Mouse (Mus musculus) midbrain, embryonic 11.5 days (tissue): Measurements from ENCODE around the gene Pcbp3. TPM values are rescaled to one million over a fixed set of nuclear protein-coding genes. Genes with fewer than 3 reads are reported as not detected.

Experiments used
- ATAC-seq: fragments of 200-750 bp; cut with Nextera tagmentation; 2 replicates; pipeline ENCODE4 v1.8.0; 2017; ENCODE audit warnings: moderate TSS enrichment, moderate library complexity; ENCODE audit not compliant: low FRiP score
- DNase-seq: peaks from one replicate; pipeline ENCODE4 v3.0.0; 2015; ENCODE audit warnings: low spot score; ENCODE audit errors: missing footprints
- H3K27ac ChIP-seq: fragments of 300-500 bp; sonication (generic); 2 replicates; pipeline ENCODE4 v1.5.1; 2014; ENCODE audit warnings: low read depth, low read length
- H3K27me3 ChIP-seq: fragments of 300-500 bp; sonication (generic); 2 replicates; pipeline ENCODE4 v1.6.1; 2014; ENCODE audit warnings: mild to moderate bottlenecking, low read length, moderate library complexity, mixed read lengths; ENCODE audit not compliant: control insufficient read depth, insufficient read depth
- H3K36me3 ChIP-seq: fragments of 300-500 bp; sonication (generic); 2 replicates; pipeline ENCODE4 v1.6.1; 2014; ENCODE audit warnings: mild to moderate bottlenecking, low read length, moderate library complexity, mixed read lengths; ENCODE audit not compliant: control insufficient read depth, insufficient read depth
- H3K4me1 ChIP-seq: fragments of 300-500 bp; sonication (generic); 2 replicates; pipeline ENCODE4 v1.6.1; 2014; ENCODE audit warnings: low read length; ENCODE audit not compliant: control insufficient read depth, insufficient read depth
- H3K4me2 ChIP-seq: fragments of 300-500 bp; sonication (generic); 2 replicates; pipeline ENCODE4 v1.6.1; 2014; ENCODE audit warnings: mild to moderate bottlenecking, moderate library complexity
- H3K4me3 ChIP-seq: fragments of 300-500 bp; sonication (generic); 2 replicates; pipeline ENCODE4 v1.5.1; 2014; ENCODE audit warnings: low read depth, low read length
- H3K9ac ChIP-seq: fragments of 300-500 bp; sonication (generic); 2 replicates; pipeline ENCODE4 v1.6.1; 2014; ENCODE audit warnings: low read length
- H3K9me3 ChIP-seq: fragments of 300-500 bp; sonication (generic); 2 replicates; pipeline ENCODE4 v1.6.1; 2016; ENCODE audit warnings: low read length; ENCODE audit not compliant: control insufficient read depth
- WGBS: fragments of 180-500 bp; shearing (Covaris S2); extraction: QIAGEN DNeasy Blood & Tissue Kit; methylation state at CpG from one replicate; pipeline ENCODE4 v1.1.7; 2014; 5-methylcytosine and 5-hydroxymethylcytosine counted together
- polyA plus RNA-seq: library from polyadenylated mRNA; unstranded; fragments of >200 nt; fragmentation: Nextera tagmentation; extraction: Ambion mirVana; gene quantifications from 2 replicates; pipeline ENCODE4 v1.2.1, GENCODE M21; 2014

Gene Pcbp3
- polyA plus RNA-seq, 1 experiment from 2014 or later = 41.5 TPM

DNA sequence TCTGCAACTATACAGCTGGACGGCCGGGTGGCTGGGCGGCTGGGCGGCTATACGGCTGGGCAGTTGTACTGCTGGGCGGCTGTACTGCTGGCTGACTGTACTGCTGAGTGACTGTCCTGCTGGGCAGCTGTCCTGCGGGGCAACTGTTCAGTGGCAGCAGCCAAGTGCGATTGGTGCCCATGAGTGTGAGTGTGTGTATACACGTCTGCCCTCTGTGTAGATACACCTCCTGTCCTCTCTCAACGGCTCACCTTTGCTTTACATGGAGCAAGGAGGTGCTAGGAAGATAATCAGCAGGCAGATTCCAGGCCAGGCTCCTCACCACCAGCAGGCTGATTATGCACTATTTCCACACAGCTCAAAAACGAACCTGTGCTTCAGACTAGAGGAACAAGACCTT is 152.2 kb downstream of the Pcbp3 start:
- Histone ChIP-seq H3K9me3 (no peaks in the 10 kb centered on the region), H3K4me2 (no peak overlapping the region), H3K4me3 (no peak overlapping the region), H3K9ac (0 out of 2 replicates have a peak overlapping the region, but pooled peaks have one; percentile 5), H3K36me3 (no peaks in the 10 kb centered on the region), H3K27ac (peak overlapping the region; percentile 65), H3K27me3 (no peaks in the 10 kb centered on the region), H3K4me1 (peaks cover 19% of the 10 kb centered on the region)
- WGBS = 74% methylated on average over 11 of the region's 11 CpGs
- 0 out of 2 replicates have a peak, but pooled peaks have one; percentile 38 for ATAC-seq
- DNase-seq = no peak

GRCm38 (mm10) chr10:76808446-76809400 is 153.0 kb downstream of the Pcbp3 start:
- Histone ChIP-seq H3K36me3 (no peaks in the 10 kb centered on the region), H3K27ac (no peak overlapping the region), H3K4me1 (peaks cover 19% of the 10 kb centered on the region), H3K4me3 (no peak overlapping the region), H3K27me3 (no peaks in the 10 kb centered on the region), H3K4me2 (no peak overlapping the region), H3K9ac (peak overlapping the region; percentile 16; the same call in 1 of the 2 replicates), H3K9me3 (no peaks in the 10 kb centered on the region)
- ATAC-seq = no peak
- 65% methylated on average over 10 of the region's 10 CpGs for WGBS
- peak; percentile 84 for DNase-seq

DNA sequence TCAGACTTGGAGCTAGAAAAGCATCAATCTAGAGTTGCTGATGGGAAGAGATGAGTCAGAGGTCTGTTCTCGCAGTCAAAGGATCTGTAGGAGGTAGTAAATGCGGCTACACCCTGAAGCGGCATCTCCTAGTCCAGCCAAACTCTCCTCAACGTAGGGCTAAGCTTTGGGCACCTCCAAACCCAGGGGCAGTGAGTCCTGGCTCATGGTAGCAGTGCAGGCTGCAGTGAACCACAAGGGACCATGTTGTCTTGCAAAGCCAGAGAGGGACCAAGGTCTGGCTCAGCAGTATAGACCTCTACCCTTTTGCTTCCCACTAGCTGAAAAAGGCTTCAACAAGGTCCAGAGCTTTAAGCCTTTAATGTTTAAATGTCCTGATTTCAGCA is 159.2 kb downstream of the Pcbp3 start:
- Histone ChIP-seq H3K4me2 (no peak overlapping the region), H3K27ac (no peak overlapping the region)
- WGBS = 87% methylated on average over 4 of the region's 4 CpGs

DNA sequence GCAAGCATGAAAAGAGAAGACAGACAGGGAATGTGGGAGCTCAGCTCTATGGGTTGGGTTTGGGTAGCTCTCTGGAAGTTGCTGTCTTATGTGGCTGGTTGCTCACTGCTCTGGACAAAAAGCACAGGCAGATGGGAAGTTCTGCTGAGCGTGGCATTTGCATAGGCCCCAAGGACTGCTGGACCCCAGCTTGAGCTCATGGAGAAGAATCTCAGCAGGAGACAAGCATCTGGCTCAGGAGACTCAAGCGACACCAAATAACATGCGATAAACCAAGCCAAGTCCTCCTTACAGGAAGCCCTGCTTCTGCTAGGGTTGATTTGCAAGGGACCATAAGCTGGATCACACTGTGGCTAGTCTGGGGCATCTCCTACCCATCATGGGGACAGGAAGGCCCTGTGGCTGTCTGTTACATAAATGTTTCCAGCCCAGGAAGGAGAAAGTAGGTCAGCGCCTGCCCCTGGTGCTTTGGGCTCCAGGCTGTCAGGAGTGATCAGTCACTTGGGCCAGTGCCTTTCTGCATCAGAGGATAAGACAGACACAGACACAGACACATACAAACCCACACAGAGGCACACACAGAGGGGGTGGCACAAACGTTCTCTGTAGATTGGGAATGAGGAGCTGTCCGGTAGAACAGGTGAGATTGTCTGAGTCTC is 159.7 kb downstream of the Pcbp3 start:
- Histone ChIP-seq H3K27me3 (no peaks in the 10 kb centered on the region), H3K4me2 (no peak overlapping the region), H3K36me3 (no peaks in the 10 kb centered on the region), H3K4me3 (no peak overlapping the region), H3K9ac (no peak overlapping the region), H3K4me1 (no peaks in the 10 kb centered on the region; the same call in 1 of the 2 replicates), H3K9me3 (no peaks in the 10 kb centered on the region), H3K27ac (no peak overlapping the region)
- no peak for ATAC-seq
- DNase-seq = no peak
- 76% methylated on average over 6 of the region's 6 CpGs for WGBS

More for the DNA sequence above, 159.2 kb downstream of the Pcbp3 start:
- Histone ChIP-seq H3K4me1 (no peaks in the 10 kb centered on the region; the same call in 1 of the 2 replicates), H3K27me3 (no peaks in the 10 kb centered on the region), H3K4me3 (no peak overlapping the region), H3K36me3 (no peaks in the 10 kb centered on the region), H3K9me3 (no peaks in the 10 kb centered on the region), H3K9ac (no peak overlapping the region)
- DNase-seq = no peak
- ATAC-seq = no peak

DNA sequence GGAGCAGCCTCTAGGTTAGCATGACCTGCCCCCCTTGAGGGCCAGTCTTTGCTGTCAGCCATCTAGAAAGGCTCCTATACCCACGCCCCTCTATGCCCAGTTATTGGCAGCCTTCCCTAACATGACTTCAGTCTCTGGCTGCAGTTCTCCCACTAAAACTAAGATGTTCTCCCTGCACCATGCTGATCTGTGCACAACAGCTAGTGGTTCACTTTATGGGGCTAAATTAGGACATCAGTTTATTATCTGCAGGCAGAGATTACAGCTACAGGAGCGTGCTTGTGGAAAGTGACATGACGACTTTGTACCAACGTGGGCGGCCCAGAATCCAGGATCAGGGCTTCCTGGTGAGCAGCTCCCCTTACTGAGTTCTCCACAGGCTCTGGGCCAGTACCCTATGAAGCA is 160.4 kb downstream of the Pcbp3 start:
- Histone ChIP-seq H3K4me3 (no peak overlapping the region), H3K4me1 (no peaks in the 10 kb centered on the region; the same call in 1 of the 2 replicates), H3K36me3 (no peaks in the 10 kb centered on the region), H3K9ac (no peak overlapping the region), H3K27ac (no peak overlapping the region), H3K4me2 (no peak overlapping the region), H3K27me3 (no peaks in the 10 kb centered on the region), H3K9me3 (no peaks in the 10 kb centered on the region)
- DNase-seq (no peak), ATAC-seq (no peak)
- 85% methylated on average over 5 of the region's 5 CpGs for WGBS

- ATAC-seq (no peak), DNase-seq (no peak)
- Histone ChIP-seq H3K9me3 (no peaks in the 10 kb centered on the region), H3K27ac (no peak overlapping the region), H3K4me1 (no peaks in the 10 kb centered on the region; the same call in 1 of the 2 replicates), H3K27me3 (no peaks in the 10 kb centered on the region), H3K36me3 (no peaks in the 10 kb centered on the region), H3K4me2 (no peak overlapping the region), H3K9ac (no peak overlapping the region), H3K4me3 (no peak overlapping the region)
- WGBS = 87% methylated on average over 17 of the region's 17 CpGs
Measured at GRCm38 (mm10) chr10:76798751-76799585, 162.7 kb downstream of the Pcbp3 start.

GRCm38 (mm10) chr10:76794102-76794501 is 167.6 kb downstream of the Pcbp3 start:
- no peak overlapping the region for H3K4me2 ChIP-seq
- WGBS = 91% methylated on average over 3 of the region's 3 CpGs

DNA sequence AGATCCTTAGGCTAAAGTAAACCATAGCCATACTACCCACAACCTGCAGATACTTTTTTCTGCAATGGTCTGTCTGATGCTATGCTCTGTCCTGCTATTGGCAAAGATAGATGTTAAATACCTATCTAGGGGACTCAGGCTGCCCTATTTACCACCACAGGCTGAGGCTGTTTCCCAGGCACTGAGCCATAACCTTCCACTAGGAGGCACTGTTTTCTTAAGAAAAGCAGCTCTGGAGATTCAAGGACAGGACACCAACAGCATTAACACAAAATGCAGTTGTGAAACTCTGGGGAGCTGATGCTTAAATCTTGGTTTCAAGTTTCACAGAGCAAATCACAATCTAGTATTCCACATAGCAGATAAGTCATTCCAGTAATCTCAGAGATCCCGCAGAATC is 170.2 kb downstream of the Pcbp3 start:
- ATAC-seq = no peak
- peak; percentile 88 for DNase-seq
- 67% methylated on average over 1 of the region's 1 CpGs for WGBS

More at GRCm38 (mm10) chr10:76794102-76794501, 167.6 kb downstream of the Pcbp3 start:
- Histone ChIP-seq H3K9me3 (no peaks in the 10 kb centered on the region), H3K36me3 (no peaks in the 10 kb centered on the region), H3K4me1 (no peaks in the 10 kb centered on the region), H3K27ac (no peak overlapping the region), H3K9ac (no peak overlapping the region), H3K4me3 (no peak overlapping the region), H3K27me3 (no peaks in the 10 kb centered on the region)
- ATAC-seq = no peak
- no peak for DNase-seq

More for the DNA sequence above, 170.2 kb downstream of the Pcbp3 start:
- Histone ChIP-seq H3K4me3 (no peak overlapping the region), H3K27ac (no peak overlapping the region), H3K27me3 (no peaks in the 10 kb centered on the region), H3K9ac (no peak overlapping the region), H3K4me2 (no peak overlapping the region), H3K4me1 (no peaks in the 10 kb centered on the region), H3K36me3 (no peaks in the 10 kb centered on the region), H3K9me3 (no peaks in the 10 kb centered on the region)
